Mouse (Mus musculus) G1E (cell line): Measurements from ENCODE around the gene Wdr81. TPM values are rescaled to one million over a fixed set of nuclear protein-coding genes. Genes with fewer than 3 reads are reported as not detected.

Experiments used
- ATAC-seq: 2 replicates; pipeline ENCODE4 v1.8.0; 2016; ENCODE audit warnings: mild to moderate bottlenecking; ENCODE audit not compliant: insufficient number of reproducible peaks, poor library complexity, low FRiP score, severe bottlenecking; ENCODE audit errors: extremely low read depth
- DNase-seq: peaks from one replicate; pipeline ENCODE4 v3.0.0; 2012; ENCODE audit warnings: low spot score
- H3K27me3 ChIP-seq: 2 replicates; pipeline ENCODE4 v1.6.1; 2012; ENCODE audit warnings: mild to moderate bottlenecking, low read length, inconsistent platforms; ENCODE audit not compliant: insufficient read depth
- H3K36me3 ChIP-seq: replicated peaks from 2 replicates; pipeline ENCODE3; 2012; ENCODE audit warnings: mild to moderate bottlenecking, inconsistent platforms
- H3K4me1 ChIP-seq: 2 replicates; pipeline ENCODE4 v1.6.1; 2012; ENCODE audit warnings: low read depth, low read length, inconsistent platforms, mixed read lengths; ENCODE audit not compliant: insufficient read depth
- H3K4me3 ChIP-seq: 2 replicates; pipeline ENCODE4 v1.5.1; 2012; ENCODE audit warnings: low read depth, mild to moderate bottlenecking, inconsistent platforms, low read length, moderate library complexity, mixed read lengths
- H3K9me3 ChIP-seq: replicated peaks from 2 replicates; pipeline ENCODE4 v1.6.1; 2012; ENCODE audit warnings: inconsistent platforms
- CTCF ChIP-seq: IDR thresholded peaks from 2 replicates; pipeline ENCODE4 v1.5.1; 2012; ENCODE audit warnings: low read depth, low read length, inconsistent platforms, mixed read lengths
- GATA1 ChIP-seq: IDR thresholded peaks from 2 replicates; pipeline ENCODE4 v1.6.1; 2012; ENCODE audit warnings: borderline replicate concordance, low read length, inconsistent platforms, mixed read lengths
- GATA2 ChIP-seq: IDR thresholded peaks from 2 replicates; pipeline ENCODE4 v1.6.1; 2012; ENCODE audit warnings: low read depth, low read length, inconsistent platforms, borderline replicate concordance
- POLR2AphosphoS5 ChIP-seq: IDR thresholded peaks from 2 replicates; pipeline ENCODE4 v1.6.1; 2012; ENCODE audit warnings: low read depth, low read length, inconsistent platforms; ENCODE audit not compliant: insufficient replicate concordance
- TAL1 ChIP-seq: conservative IDR thresholded peaks from 2 replicates; pipeline ENCODE4 v1.6.1; 2012; ENCODE audit warnings: low read depth, low read length, inconsistent platforms, mixed read lengths
- polyA plus RNA-seq: library from polyadenylated mRNA; stranded (reverse); fragments of >175 nt; gene quantifications from 2 replicates; pipeline ENCODE4 v1.2.3, GENCODE M21; 2012
- total RNA-seq, 2 experiments: library from RNA; stranded (forward) in 1 of 2; stranded (reverse) in 1 of 2; fragments of 200-1000 nt in 1 of 2; fragments of >200 nt in 1 of 2; fragmentation: Nextera tagmentation in 1 of 2; gene quantifications; 2 replicates each; pipeline ENCODE4 v1.2.3; 2014 to 2017

The Wdr81 gene
- total and polyA plus RNA-seq, 3 experiments = 12.3 to 20.5 (median 15.0) TPM

DNA sequence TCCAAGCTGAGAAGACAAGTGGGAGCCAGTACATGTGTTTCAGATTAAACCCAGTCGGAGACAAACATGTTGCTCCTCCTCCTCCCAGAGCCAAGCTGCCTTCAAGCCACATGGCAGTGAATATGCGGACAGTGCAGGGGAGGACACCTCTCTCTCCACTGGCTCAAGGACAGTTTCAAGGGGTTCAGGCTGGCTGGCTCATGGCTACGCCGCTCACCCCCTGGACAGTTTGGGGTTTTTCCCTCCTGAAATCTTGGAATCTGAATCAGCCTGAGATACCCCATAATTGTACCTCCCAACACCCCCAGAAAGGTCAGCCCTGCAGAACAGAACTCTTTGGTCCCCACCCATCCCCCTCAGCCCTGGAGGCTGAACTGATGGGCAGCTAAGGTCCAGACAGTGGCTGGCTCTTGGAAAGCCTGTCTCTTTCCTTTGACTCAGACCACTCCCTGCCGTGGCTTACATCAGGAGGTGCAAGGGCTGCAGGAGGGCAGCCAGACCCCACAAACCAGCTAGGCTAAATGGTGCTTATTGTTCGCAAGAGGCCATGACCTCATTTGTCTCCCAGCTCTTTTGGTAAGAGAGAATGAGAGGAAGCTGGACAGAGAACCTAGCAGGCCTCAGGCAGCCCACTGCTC lies 33.0 kb downstream of the Wdr81 start:
- TF ChIP-seq GATA2 (no peak), POLR2AphosphoS5 (no peak), TAL1 (no peak), CTCF (no peak), GATA1 (no peak)
- Histone ChIP-seq H3K4me1 (peaks cover 3% of the 10 kb centered on the region; the same call in 1 of the 2 replicates), H3K27me3 (peaks cover 49% of the 10 kb centered on the region), H3K9me3 (no peaks in the 10 kb centered on the region), H3K36me3 (no peaks in the 10 kb centered on the region), H3K4me3 (no peak overlapping the region)
- ATAC-seq (no peak), DNase-seq (no peak)

GRCm38 (mm10) chr11:75420810-75421374 lies 33.6 kb downstream of the Wdr81 start:
- H3K4me3 ChIP-seq = no peak overlapping the region
- H3K27me3 ChIP-seq = peaks cover 53% of the 10 kb centered on the region
- no peak for ATAC-seq
- no peaks in the 10 kb centered on the region for H3K36me3 ChIP-seq
- TF ChIP-seq GATA1 (no peak), GATA2 (no peak), POLR2AphosphoS5 (no peak), CTCF (no peak), TAL1 (no peak)
- DNase-seq = no peak
- H3K4me1 ChIP-seq = peaks cover 3% of the 10 kb centered on the region; the same call in 1 of the 2 replicates
- H3K9me3 ChIP-seq = no peaks in the 10 kb centered on the region

DNA sequence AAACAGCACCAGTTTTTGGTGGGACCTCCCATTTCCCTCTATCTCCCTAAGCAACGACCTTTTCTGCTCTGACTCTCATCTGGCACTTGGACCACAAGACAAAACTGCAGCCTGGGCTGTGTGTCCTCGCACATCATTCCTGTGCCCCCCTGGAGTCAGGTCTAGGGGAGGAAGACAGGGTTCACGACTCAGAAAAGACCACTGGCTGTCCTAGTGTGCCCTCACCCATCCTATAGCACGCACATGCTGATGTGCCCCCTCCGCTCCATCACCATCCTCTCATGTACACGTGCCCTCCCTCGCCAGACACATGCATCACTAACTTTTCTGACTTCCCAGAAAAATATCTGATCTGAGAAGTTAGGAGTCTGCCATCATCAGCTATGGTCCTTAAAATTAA lies 34.5 kb downstream of the Wdr81 start:
- Histone ChIP-seq H3K27me3 (peaks cover 48% of the 10 kb centered on the region), H3K9me3 (no peaks in the 10 kb centered on the region), H3K4me3 (no peak overlapping the region), H3K36me3 (no peaks in the 10 kb centered on the region), H3K4me1 (peaks cover 11% of the 10 kb centered on the region)
- no peak for DNase-seq
- no peak for ATAC-seq
- TF ChIP-seq GATA1 = no peak
- TF ChIP-seq POLR2AphosphoS5 = no peak
- TF ChIP-seq GATA2 = no peak
- TF ChIP-seq CTCF = no peak
- TF ChIP-seq TAL1 = no peak

DNA sequence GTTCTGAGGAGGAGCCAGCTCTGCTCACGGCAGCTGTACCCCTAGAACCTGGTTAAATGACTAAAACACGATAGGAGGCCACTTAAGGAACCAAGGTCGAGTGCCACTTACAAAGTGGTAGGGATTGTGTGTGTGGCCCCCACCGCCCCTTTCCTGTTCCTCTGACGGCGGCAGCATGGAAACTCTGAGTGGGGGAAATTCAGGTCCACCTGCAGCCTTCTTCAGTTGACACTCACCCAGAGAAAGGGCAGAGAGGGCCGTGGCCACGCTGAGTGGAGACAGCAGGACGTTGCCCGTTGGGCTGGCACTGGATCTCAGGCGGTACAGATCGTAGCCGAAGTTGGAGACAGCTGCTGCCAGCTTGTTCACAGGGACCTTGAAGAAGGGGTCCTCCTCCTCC lies 38.5 kb downstream of the Wdr81 start:
- TF ChIP-seq CTCF = no peak
- no peak for TF ChIP-seq POLR2AphosphoS5
- no peak for TF ChIP-seq TAL1
- TF ChIP-seq GATA2 = no peak
- H3K27me3 ChIP-seq = peaks cover 22% of the 10 kb centered on the region
- no peaks in the 10 kb centered on the region for H3K36me3 ChIP-seq
- H3K9me3 ChIP-seq = no peaks in the 10 kb centered on the region
- no peak for DNase-seq
- no peak for ATAC-seq
- H3K4me1 ChIP-seq = peaks cover 25% of the 10 kb centered on the region
- H3K4me3 ChIP-seq = no peak overlapping the region

DNA sequence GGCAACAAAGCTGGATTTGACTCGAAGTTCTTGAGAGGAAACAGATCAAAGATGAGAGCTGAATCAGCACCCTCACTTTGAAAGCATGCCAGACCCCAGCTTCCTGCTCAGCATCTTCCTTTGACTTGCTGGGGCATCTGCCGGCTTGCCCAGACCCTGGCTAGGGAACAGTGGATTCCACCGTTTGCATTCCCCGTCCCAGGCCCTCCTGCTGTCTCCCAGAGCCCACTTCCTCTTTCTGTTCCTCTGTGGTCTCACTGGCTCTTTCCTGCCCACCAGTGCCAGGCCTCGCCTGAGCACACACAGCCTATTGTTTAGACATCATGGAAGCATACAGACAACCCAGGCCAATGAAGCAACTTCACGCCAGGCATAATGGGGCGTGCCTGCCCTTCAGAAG lies 39.4 kb downstream of the Wdr81 start:
- Histone ChIP-seq H3K4me3 (no peak overlapping the region), H3K36me3 (no peaks in the 10 kb centered on the region), H3K9me3 (no peaks in the 10 kb centered on the region), H3K4me1 (peaks cover 25% of the 10 kb centered on the region), H3K27me3 (peaks cover 19% of the 10 kb centered on the region)
- DNase-seq (peak; percentile 54), ATAC-seq (no peak)
- no peak for TF ChIP-seq GATA1
- no peak for TF ChIP-seq TAL1
- no peak for TF ChIP-seq GATA2
- TF ChIP-seq CTCF = no peak
- TF ChIP-seq POLR2AphosphoS5 = no peak

- Histone ChIP-seq H3K36me3 (peaks cover 8% of the 10 kb centered on the region), H3K9me3 (no peaks in the 10 kb centered on the region), H3K4me3 (no peak overlapping the region), H3K27me3 (no peaks in the 10 kb centered on the region; the same call in 1 of the 2 replicates), H3K4me1 (peaks cover 20% of the 10 kb centered on the region)
- TF ChIP-seq CTCF = no peak
- no peak for TF ChIP-seq TAL1
- no peak for TF ChIP-seq POLR2AphosphoS5
- TF ChIP-seq GATA2 = no peak
- no peak for TF ChIP-seq GATA1
- ATAC-seq (no peak), DNase-seq (no peak)
Observed at GRCm38 (mm10) chr11:75410591-75410990, 43.9 kb downstream of the Wdr81 start.
